Mouse (Mus musculus) liver, adult 2 months (tissue): ENCODE measurements around the gene Strap. TPM values are rescaled to one million over a fixed set of nuclear protein-coding genes. Genes with fewer than 3 reads are reported as not detected.

Source experiments
- DNase-seq: peaks from one replicate; pipeline ENCODE4 v3.0.0-alpha.2; 2011; ENCODE audit warnings: low read depth, low spot score; ENCODE audit errors: extremely low read depth
- H3K27ac ChIP-seq: fragments of 200-500 bp; replicated peaks from 2 replicates; pipeline ENCODE4 v1.5.1; 2012; ENCODE audit warnings: low read depth, mild to moderate bottlenecking, control low read depth, inconsistent platforms, low read length; ENCODE audit not compliant: insufficient read depth
- H3K27me3 ChIP-seq: fragments of 200-500 bp; 2 replicates; pipeline ENCODE4 v1.6.1; 2012; ENCODE audit warnings: mild to moderate bottlenecking, moderate library complexity, low read length, inconsistent platforms; ENCODE audit not compliant: control insufficient read depth, insufficient read depth
- H3K36me3 ChIP-seq: fragments of 200-500 bp; 2 replicates; pipeline ENCODE4 v1.6.1; 2012; ENCODE audit warnings: low read length, inconsistent platforms; ENCODE audit not compliant: control insufficient read depth, insufficient read depth
- H3K4me1 ChIP-seq: fragments of 200-500 bp; 2 replicates; pipeline ENCODE4 v1.6.1; 2011; ENCODE audit warnings: low read length; ENCODE audit not compliant: control insufficient read depth, insufficient read depth
- H3K4me3 ChIP-seq: fragments of 200-500 bp; 2 replicates; pipeline ENCODE4 v1.5.1; 2011; ENCODE audit warnings: low read depth, mild to moderate bottlenecking, control low read depth, low read length, moderate library complexity; ENCODE audit not compliant: insufficient read depth
- H3K79me2 ChIP-seq: fragments of 200-500 bp; 2 replicates; pipeline ENCODE4 v1.6.1; 2012; ENCODE audit warnings: inconsistent platforms, mild to moderate bottlenecking, low read length, moderate library complexity; ENCODE audit not compliant: control insufficient read depth, insufficient read depth
- H3K9ac ChIP-seq: fragments of 200-500 bp; 2 replicates; pipeline ENCODE4 v1.6.1; 2012; ENCODE audit warnings: low read depth, mild to moderate bottlenecking, control low read depth, inconsistent platforms, low read length
- CTCF ChIP-seq: fragments of 200-500 bp; IDR thresholded peaks from 2 replicates; pipeline ENCODE4 v1.5.1; 2011; ENCODE audit warnings: low read depth, low read length, control low read depth
- POLR2A ChIP-seq: fragments of 200-500 bp; IDR thresholded peaks from 2 replicates; pipeline ENCODE4 v1.6.1; 2011; ENCODE audit warnings: low read length, control low read depth; ENCODE audit not compliant: insufficient read depth; ENCODE audit errors: extremely low read depth
- WGBS: fragments of 180-500 bp; shearing (Covaris S2); methylation state at CpG from one replicate; pipeline ENCODE4 v1.1.7; 2018; 5-methylcytosine and 5-hydroxymethylcytosine counted together
- polyA plus RNA-seq: library from polyadenylated mRNA; depleted of rRNA; stranded (reverse); fragments of >200 nt; gene quantifications from 2 replicates; pipeline ENCODE4 v1.2.3, GENCODE M21; 2012
- total RNA-seq: library from RNA; depleted of rRNA; stranded (reverse); fragments of >200 nt; gene quantifications from 2 replicates; pipeline ENCODE4 v1.2.3, GENCODE M21; 2014

Strap gene
- total and polyA plus RNA-seq, 2 experiments, result 26.8 to 47.1 TPM

DNA sequence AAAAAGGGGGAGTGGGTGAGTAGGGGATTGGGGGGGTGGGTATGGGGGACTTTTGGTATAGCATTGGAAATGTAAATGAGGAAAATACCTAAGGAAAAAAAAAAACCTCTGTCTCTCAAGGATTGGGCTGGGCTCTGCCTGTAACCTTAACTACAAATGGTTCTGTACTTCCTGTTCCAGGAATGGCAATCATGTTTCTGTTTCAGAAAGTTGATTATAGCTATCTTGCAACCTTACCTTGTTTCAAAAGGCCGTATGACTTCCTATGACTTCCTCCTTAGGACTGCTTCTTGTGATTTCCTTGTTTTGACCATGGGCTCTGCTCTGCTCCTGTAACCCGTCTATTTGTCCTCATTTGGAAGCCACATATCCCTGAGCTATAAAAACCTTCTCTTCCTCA lies 40.6 kb upstream of the Strap start:
- Histone ChIP-seq H3K4me1 (no peaks in the 10 kb centered on the region), H3K27me3 (peaks cover 2% of the 10 kb centered on the region; the same call in 1 of the 2 replicates), H3K27ac (no peak overlapping the region), H3K9ac (no peak overlapping the region), H3K79me2 (no peaks in the 10 kb centered on the region), H3K4me3 (no peak overlapping the region), H3K36me3 (no peaks in the 10 kb centered on the region)
- no peak for DNase-seq
- 65% methylated on average over 2 of the region's 2 CpGs for WGBS
- TF ChIP-seq POLR2A (no peak), CTCF (no peak)

DNA sequence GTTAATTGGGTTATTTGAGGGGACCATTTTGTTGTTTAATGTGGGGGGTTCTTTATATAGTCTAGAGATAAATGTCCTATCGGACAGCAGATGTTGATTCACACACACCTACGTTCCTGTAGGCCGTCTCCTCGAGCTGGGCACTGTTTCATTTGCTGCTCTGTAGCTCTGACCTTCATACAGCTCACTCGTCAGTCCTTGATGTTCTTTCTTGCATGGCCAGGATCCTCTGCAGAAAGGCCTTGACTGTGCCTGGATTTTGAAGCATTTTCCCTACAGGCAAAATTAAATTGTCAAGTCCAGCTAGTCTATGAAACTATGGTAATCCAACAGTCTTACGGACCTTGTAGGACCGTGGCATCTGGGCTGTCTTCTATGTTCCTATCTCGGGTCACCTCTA lies 39.8 kb upstream of the Strap start:
- Histone ChIP-seq H3K36me3 (no peaks in the 10 kb centered on the region), H3K4me1 (no peaks in the 10 kb centered on the region), H3K27me3 (peaks cover 2% of the 10 kb centered on the region; the same call in 1 of the 2 replicates), H3K4me3 (no peak overlapping the region), H3K27ac (no peak overlapping the region), H3K79me2 (no peaks in the 10 kb centered on the region), H3K9ac (no peak overlapping the region)
- no peak for TF ChIP-seq POLR2A
- no peak for TF ChIP-seq CTCF
- WGBS, result 91% methylated on average over 8 of the region's 8 CpGs
- DNase-seq, result no peak

DNA sequence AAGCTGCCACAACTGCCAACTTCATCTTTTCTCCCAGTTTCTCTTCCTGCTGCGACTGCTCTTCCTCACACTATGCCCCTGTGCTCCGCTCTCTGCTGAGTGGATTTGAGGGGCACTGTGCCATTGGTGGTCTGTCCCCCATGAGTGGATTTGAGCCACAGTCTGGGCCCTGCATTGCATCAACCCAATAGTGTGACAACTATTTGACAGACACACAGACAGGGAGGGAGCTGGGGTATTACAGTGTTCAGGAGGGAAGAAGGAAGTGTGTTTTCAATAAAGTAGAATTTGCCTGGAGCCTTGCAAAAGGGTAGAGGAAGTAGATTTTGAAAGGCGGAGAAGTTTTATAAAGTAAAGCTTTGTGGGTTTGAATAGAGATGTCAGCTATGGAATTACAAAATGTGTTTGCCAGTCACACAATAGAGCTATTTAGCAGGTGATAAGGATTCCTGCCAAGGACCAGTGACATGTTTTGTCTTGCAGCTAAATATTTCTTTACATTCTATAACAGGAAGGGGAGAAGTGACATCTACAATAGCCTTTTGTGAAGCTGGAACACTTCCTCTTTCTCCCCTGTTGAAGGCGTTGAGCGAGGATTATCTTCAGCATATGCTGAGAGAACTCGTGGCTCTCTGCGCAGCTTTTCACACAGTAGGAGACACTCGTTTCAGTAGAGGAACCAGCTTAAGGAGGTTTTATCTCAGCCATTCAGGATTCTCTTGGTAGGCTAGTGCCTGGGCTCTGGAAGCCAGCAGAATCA lies 38.3 kb upstream of the Strap start:
- Histone ChIP-seq H3K27me3 (peaks cover 2% of the 10 kb centered on the region; the same call in 1 of the 2 replicates), H3K79me2 (no peaks in the 10 kb centered on the region), H3K9ac (no peak overlapping the region), H3K4me3 (no peak overlapping the region), H3K27ac (no peak overlapping the region), H3K4me1 (no peaks in the 10 kb centered on the region), H3K36me3 (no peaks in the 10 kb centered on the region)
- TF ChIP-seq CTCF (no peak), POLR2A (no peak)
- peak; percentile 28 for DNase-seq
- WGBS, result 74% methylated on average over 8 of the region's 8 CpGs

DNA sequence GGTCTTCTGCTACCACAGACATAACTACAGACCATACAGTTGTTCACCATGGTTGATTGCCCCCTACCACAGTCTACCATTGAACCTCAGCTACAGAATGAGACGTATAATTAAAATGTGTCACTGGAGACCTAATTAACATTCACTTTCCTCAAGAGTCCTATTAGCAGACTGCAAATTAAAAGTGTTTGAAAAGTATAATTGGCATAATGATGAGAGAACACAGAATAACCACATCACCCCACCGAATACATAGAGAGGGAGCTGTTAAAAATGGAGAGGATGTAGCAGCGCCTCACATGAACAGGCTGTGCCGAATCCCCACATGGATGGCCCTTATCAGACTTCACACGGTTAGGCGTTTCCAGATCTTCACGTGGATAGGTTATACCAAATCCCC lies 35.4 kb upstream of the Strap start:
- Histone ChIP-seq H3K27me3 (peaks cover 2% of the 10 kb centered on the region; the same call in 1 of the 2 replicates), H3K27ac (no peak overlapping the region), H3K9ac (no peak overlapping the region), H3K4me1 (no peaks in the 10 kb centered on the region), H3K79me2 (no peaks in the 10 kb centered on the region), H3K4me3 (no peak overlapping the region), H3K36me3 (no peaks in the 10 kb centered on the region)
- no peak for DNase-seq
- no peak for TF ChIP-seq CTCF
- TF ChIP-seq POLR2A, result no peak
- WGBS, result 89% methylated on average over 7 of the region's 7 CpGs

DNA sequence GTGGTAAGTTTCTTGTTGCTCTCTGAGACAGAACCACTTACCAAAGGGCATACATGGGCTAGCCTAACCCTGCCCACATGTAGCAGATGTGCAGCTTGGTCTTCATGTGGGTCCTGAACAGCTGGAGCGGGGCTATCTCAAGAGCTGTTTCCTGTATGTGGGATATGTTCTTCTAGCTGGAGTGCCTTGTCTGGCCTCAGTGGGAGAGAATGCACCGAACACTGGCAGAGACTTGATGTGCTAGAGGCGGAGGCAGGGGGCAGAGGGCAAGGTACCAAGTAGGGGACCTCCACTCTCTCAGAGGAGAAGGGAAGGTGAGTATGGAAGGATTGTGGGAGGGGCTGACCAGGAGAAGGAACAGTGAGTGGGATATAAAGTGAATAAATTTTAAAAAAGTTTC lies 32.7 kb upstream of the Strap start:
- Histone ChIP-seq H3K9ac (no peak overlapping the region), H3K79me2 (no peaks in the 10 kb centered on the region), H3K27ac (no peak overlapping the region), H3K27me3 (peaks cover under 1% of the 10 kb centered on the region; the same call in 1 of the 2 replicates), H3K4me3 (no peak overlapping the region), H3K36me3 (no peaks in the 10 kb centered on the region), H3K4me1 (no peaks in the 10 kb centered on the region)
- TF ChIP-seq CTCF (no peak), POLR2A (no peak)
- DNase-seq, result no peak
- 90% methylated on average over 3 of the region's 3 CpGs for WGBS

DNA sequence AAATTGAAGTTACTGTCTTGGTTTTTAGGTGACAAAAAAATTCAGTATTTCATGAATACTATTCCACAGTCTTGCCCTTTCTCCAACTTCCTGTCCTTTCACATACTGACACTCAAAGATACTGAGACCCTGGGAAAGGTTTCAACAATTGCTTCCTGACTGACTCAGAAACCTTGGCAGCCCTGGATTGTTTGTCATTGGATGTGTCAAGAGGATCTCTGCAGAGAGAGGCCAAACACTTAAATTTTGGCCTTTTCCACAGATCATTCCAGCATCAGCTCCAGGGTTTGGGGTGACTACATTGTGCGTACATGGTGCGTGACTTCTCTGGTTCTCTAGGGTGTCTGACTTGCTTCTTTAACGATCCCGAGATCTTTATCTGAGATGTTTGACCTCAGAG lies 32.0 kb upstream of the Strap start:
- no peak for TF ChIP-seq POLR2A
- 45% methylated on average over 4 of the region's 4 CpGs for WGBS
- Histone ChIP-seq H3K36me3 (no peaks in the 10 kb centered on the region), H3K27me3 (peaks cover 6% of the 10 kb centered on the region; the same call in 1 of the 2 replicates), H3K79me2 (no peaks in the 10 kb centered on the region), H3K27ac (peak overlapping the region; percentile 18; the same call in 1 of the 2 replicates), H3K9ac (no peak overlapping the region), H3K4me3 (no peak overlapping the region), H3K4me1 (no peaks in the 10 kb centered on the region)
- peak; percentile 45 for DNase-seq
